Mouse (Mus musculus) embryonic fibroblast, embryonic 13.5 days (primary cell): Measurements from ENCODE around the gene Cldn19.

Experiments used
- CTCF ChIP-seq: IDR thresholded peaks from 2 replicates; pipeline ENCODE4 v1.5.1; 2011; ENCODE audit warnings: mild to moderate bottlenecking, control low read depth, low read length, moderate library complexity, borderline replicate concordance; ENCODE audit not compliant: insufficient read depth
- POLR2A ChIP-seq: IDR thresholded peaks from 2 replicates; pipeline ENCODE4 v1.6.1; 2011; ENCODE audit warnings: low read depth, mild to moderate bottlenecking, control low read depth, low read length, moderate library complexity

DNA sequence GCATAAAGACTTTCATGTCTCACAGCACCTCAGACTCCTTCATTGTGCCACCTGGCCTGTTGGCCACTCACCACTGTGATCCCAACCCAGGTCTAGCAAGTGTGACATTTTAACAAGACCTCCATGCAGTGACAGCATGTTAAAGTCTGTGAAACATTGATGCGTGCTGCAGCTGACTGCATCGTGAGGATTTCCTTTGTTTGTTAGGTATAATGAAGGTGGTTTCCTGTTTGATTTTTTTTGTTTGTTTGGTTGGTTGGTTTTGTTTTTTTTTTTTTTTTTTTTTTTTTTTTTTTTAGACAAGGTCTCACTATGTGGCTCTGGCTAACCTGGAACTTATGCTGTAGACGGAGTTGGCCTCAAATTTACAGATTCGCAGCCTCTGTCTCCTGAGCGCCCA lies 7.3 kb downstream of the Cldn19 start:
- no peak for TF ChIP-seq POLR2A
- no peak for TF ChIP-seq CTCF
